Mouse (Mus musculus) G1E (cell line): ENCODE data around the gene Scarf1. TPM values are rescaled to one million over a fixed set of nuclear protein-coding genes. Genes with fewer than 3 reads are reported as not detected.

Source experiments
- ATAC-seq: 2 replicates; pipeline ENCODE4 v1.8.0; 2016; ENCODE audit warnings: mild to moderate bottlenecking; ENCODE audit not compliant: insufficient number of reproducible peaks, poor library complexity, low FRiP score, severe bottlenecking; ENCODE audit errors: extremely low read depth
- DNase-seq: peaks from one replicate; pipeline ENCODE4 v3.0.0; 2012; ENCODE audit warnings: low spot score
- H3K27me3 ChIP-seq: 2 replicates; pipeline ENCODE4 v1.6.1; 2012; ENCODE audit warnings: mild to moderate bottlenecking, low read length, inconsistent platforms; ENCODE audit not compliant: insufficient read depth
- H3K36me3 ChIP-seq: replicated peaks from 2 replicates; pipeline ENCODE3; 2012; ENCODE audit warnings: mild to moderate bottlenecking, inconsistent platforms
- H3K4me1 ChIP-seq: 2 replicates; pipeline ENCODE4 v1.6.1; 2012; ENCODE audit warnings: low read depth, low read length, inconsistent platforms, mixed read lengths; ENCODE audit not compliant: insufficient read depth
- H3K4me3 ChIP-seq: 2 replicates; pipeline ENCODE4 v1.5.1; 2012; ENCODE audit warnings: low read depth, mild to moderate bottlenecking, inconsistent platforms, low read length, moderate library complexity, mixed read lengths
- H3K9me3 ChIP-seq: replicated peaks from 2 replicates; pipeline ENCODE4 v1.6.1; 2012; ENCODE audit warnings: inconsistent platforms
- CTCF ChIP-seq: IDR thresholded peaks from 2 replicates; pipeline ENCODE4 v1.5.1; 2012; ENCODE audit warnings: low read depth, low read length, inconsistent platforms, mixed read lengths
- GATA1 ChIP-seq: IDR thresholded peaks from 2 replicates; pipeline ENCODE4 v1.6.1; 2012; ENCODE audit warnings: borderline replicate concordance, low read length, inconsistent platforms, mixed read lengths
- GATA2 ChIP-seq: IDR thresholded peaks from 2 replicates; pipeline ENCODE4 v1.6.1; 2012; ENCODE audit warnings: low read depth, low read length, inconsistent platforms, borderline replicate concordance
- POLR2AphosphoS5 ChIP-seq: IDR thresholded peaks from 2 replicates; pipeline ENCODE4 v1.6.1; 2012; ENCODE audit warnings: low read depth, low read length, inconsistent platforms; ENCODE audit not compliant: insufficient replicate concordance
- TAL1 ChIP-seq: conservative IDR thresholded peaks from 2 replicates; pipeline ENCODE4 v1.6.1; 2012; ENCODE audit warnings: low read depth, low read length, inconsistent platforms, mixed read lengths
- polyA plus RNA-seq: library from polyadenylated mRNA; stranded (reverse); fragments of >175 nt; gene quantifications from 2 replicates; pipeline ENCODE4 v1.2.3, GENCODE M21; 2012
- total RNA-seq, 2 experiments: library from RNA; stranded (forward) in 1 of 2; stranded (reverse) in 1 of 2; fragments of 200-1000 nt in 1 of 2; fragments of >200 nt in 1 of 2; fragmentation: Nextera tagmentation in 1 of 2; gene quantifications; 2 replicates each; pipeline ENCODE4 v1.2.3; 2014 to 2017

The Scarf1 gene
- total and polyA plus RNA-seq, 3 experiments = 0.03 to 0.11 TPM; not detected in 1

DNA sequence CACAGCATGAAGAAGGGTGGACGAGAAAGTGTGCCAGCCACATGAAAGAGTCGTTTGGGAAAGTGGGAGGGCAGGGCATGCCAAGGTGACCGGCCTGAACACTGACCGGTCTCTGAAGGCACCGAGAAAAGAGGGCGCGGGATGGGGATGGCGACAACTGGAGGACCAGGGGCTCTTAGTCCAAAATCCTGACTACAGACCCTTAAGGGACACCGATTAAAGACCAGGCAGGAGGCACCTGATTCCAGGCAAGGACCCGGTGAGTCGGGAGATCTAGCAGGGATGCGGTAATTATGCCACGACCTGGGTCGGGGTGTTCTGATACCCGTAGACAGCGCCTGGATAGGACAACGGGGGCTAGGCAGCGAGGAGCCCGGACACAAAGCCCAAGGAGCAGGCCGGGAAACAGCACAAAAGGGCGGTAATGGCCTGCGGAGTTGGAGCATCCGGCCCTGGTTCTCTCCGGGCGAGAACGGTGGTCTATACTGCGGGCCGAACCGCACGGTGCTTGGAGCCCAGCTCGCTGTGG lies 17.6 kb downstream of the Scarf1 start:
- DNase-seq (peak; percentile 41), ATAC-seq (no peak)
- H3K4me3 ChIP-seq = peak overlapping the region; percentile 82
- no peaks in the 10 kb centered on the region for H3K9me3 ChIP-seq
- H3K27me3 ChIP-seq = peaks cover 11% of the 10 kb centered on the region
- no peak for TF ChIP-seq TAL1
- H3K4me1 ChIP-seq = peaks cover 59% of the 10 kb centered on the region
- peaks cover 6% of the 10 kb centered on the region for H3K36me3 ChIP-seq

GRCm38 (mm10) chr11:75531469-75532242 lies 18.3 kb downstream of the Scarf1 start, which contains the start of gene Slc43a2:
TSS of gene Slc43a2 (plus strand) at chr11:75531694.
- H3K36me3 ChIP-seq = peaks cover 12% of the 10 kb centered on the region
- peak within 1 kb of the TSS; percentile 82 for H3K4me3 ChIP-seq
- peaks cover 5% of the 10 kb centered on the region; the same call in 1 of the 2 replicates for H3K27me3 ChIP-seq
- TF ChIP-seq POLR2AphosphoS5 (no peak), TAL1 (no peak), GATA1 (no peak), GATA2 (no peak), CTCF (no peak)
- peak; percentile 58 for ATAC-seq
- H3K9me3 ChIP-seq = no peaks in the 10 kb centered on the region
- H3K4me1 ChIP-seq = peaks cover 62% of the 10 kb centered on the region
- peak; percentile 99 for DNase-seq

DNA sequence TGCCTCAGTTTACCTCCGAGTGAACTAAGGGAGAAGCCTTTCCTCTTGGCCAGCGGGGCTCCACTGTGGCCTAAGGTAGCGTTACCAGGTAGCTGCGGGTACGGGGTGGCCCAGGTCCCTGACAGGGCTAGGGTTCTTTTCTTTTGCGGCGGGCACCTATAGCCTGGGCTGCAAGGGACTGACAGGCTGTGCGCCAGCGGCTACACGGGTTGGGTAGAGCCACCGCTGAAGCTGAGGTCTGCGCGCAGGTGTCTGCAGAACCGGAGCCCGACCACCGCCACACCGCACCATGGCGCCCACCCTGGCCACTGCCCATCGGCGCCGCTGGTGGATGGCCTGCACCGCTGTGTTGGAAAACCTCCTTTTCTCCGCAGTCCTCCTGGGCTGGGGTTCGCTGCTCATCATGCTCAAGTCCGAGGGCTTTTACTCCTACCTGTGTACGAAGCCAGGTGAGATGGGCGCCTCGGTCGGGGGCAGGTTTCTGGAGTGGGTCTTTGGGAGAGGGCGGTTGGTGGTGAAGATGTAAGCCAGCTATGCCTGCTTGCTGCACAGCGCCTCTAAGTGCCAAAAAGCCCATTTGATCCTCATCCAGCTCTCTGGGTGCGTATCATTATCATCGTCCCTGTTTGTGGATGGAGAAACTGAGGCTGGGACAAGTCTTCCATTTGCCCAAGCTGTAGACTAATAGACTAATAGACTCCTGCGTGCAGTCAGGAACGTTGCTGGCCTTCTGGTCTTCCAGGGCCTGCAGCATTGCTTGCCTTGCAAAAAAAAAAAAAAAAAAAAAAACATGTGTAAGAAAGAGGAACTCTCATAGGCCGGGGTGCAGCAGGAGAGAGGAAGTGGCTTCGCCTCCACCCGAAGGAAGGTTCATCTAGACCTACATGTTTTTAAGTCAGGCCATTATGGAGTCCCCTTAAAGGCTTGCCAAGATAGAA lies 19.3 kb downstream of the Scarf1 start:
- ATAC-seq = peak; percentile 52; the same call in 1 of the 2 replicates
- peaks cover 62% of the 10 kb centered on the region for H3K4me1 ChIP-seq
- H3K4me3 ChIP-seq = peak overlapping the region; percentile 82
- TF ChIP-seq POLR2AphosphoS5 (no peak), CTCF (no peak), GATA1 (no peak), TAL1 (no peak), GATA2 (no peak)
- peak; percentile 83 for DNase-seq
- H3K9me3 ChIP-seq = no peaks in the 10 kb centered on the region
- H3K27me3 ChIP-seq = peaks cover 2% of the 10 kb centered on the region; the same call in 1 of the 2 replicates
- H3K36me3 ChIP-seq = peaks cover 21% of the 10 kb centered on the region

DNA sequence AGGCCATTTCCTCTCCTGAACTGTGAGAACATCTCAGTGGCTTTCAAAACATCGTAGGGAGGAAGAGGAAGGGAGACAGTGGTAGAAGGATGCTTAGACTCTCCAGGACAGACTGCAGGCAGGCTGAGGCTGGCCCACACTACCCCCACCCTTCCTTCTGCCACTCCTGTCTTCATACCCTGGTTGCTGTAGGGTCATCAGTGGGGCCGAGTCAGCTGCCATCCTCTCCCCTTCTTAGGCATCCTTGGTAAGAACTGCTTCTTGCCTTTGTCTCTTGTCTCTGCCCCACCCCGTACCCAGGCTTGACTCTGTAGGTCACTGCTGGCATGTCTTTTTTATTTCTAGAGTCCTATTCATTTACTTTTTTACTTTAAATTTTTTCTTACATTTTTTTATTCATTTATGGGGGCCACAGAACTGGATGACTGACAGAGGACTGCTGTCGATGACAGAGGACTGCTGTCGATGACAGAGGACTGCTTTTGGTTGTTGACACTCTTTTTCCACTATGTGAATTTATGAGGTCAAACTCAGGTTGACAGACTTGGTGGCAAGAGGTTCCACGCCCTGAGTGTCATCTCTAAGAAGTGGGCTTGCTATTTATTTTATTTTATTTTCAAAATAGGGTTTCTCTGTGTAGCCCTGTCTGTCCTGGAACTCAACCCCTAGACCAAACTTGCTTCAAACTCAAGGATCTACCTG lies 20.1 kb downstream of the Scarf1 start:
- H3K27me3 ChIP-seq = no peaks in the 10 kb centered on the region; the same call in 1 of the 2 replicates
- H3K9me3 ChIP-seq = no peaks in the 10 kb centered on the region
- H3K4me1 ChIP-seq = peaks cover 70% of the 10 kb centered on the region
- DNase-seq = no peak
- ATAC-seq = no peak
- TF ChIP-seq POLR2AphosphoS5 (no peak), GATA1 (no peak), GATA2 (no peak), TAL1 (no peak), CTCF (no peak)
- peaks cover 29% of the 10 kb centered on the region for H3K36me3 ChIP-seq
- peak overlapping the region; percentile 64; the same call in 1 of the 2 replicates for H3K4me3 ChIP-seq

GRCm38 (mm10) chr11:75534286-75535033 lies 21.1 kb downstream of the Scarf1 start:
- no peak for ATAC-seq
- Histone ChIP-seq H3K9me3 (no peaks in the 10 kb centered on the region), H3K4me1 (peaks cover 76% of the 10 kb centered on the region), H3K4me3 (no peak overlapping the region; the same call in 1 of the 2 replicates), H3K36me3 (peaks cover 36% of the 10 kb centered on the region), H3K27me3 (no peaks in the 10 kb centered on the region)
- no peak for DNase-seq
- no peak for TF ChIP-seq TAL1
- no peak for TF ChIP-seq POLR2AphosphoS5
- no peak for TF ChIP-seq CTCF
- no peak for TF ChIP-seq GATA1
- TF ChIP-seq GATA2 = no peak
